Mouse (Mus musculus) G1E-ER4 (cell line): ENCODE data around the gene Rnf41. TPM values are rescaled to one million over a fixed set of nuclear protein-coding genes. Genes with fewer than 3 reads are reported as not detected.

Experiments
- GATA1 ChIP-seq: IDR thresholded peaks from one replicate; pipeline ENCODE4 v1.8.0; 2012; ENCODE audit warnings: low read length, inconsistent platforms
- polyA plus RNA-seq: library from polyadenylated mRNA; stranded (reverse); fragments of >175 nt; gene quantifications from 2 replicates; pipeline ENCODE4 v1.2.3, GENCODE M21; 2012

The Rnf41 gene
- 11.6 and 14.5 TPM in 2 replicates for polyA plus RNA-seq

DNA sequence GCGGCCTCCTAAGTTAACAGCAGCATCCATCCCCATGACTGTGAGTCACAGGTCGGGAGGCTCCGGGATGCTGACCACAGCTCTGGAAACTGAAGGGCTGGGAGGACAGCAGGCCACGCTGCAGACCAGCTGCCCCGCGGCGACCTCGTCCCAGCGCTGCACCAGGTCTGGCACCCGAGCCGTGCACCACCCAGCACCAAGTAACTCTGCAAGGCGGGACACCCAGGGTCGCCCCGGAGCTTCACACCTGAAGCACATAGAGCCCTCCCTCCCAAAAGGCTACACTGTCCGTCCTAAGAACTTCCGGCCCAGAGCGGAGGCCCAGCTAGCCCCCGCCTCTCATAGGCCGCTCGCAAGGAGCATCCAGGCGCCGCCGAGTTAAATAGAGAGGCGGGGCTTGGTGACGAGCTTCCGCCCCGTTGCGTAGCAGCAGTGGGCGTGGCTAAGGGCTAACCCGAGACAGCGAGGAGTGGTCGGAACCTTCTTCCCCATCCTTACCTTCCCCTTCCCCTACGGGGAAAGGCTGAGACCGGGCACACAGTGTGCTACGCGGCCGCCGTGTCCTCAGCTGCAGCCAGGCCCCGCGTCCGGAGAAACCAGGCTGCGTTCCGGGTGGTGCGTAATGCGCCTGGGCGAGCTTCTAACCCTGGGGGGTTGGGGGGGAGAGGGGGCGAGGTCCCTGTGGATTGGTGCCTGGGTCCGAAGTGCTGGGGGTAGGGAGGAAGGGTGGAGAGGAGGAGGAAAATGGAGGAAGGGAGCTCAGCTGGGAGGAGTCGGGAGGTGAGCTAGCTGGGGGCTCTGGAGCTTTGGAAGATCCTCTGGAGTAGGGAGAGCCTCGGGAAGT is at the start of gene Rnf41, which contains the start of gene Nabp2:
Gene Rnf41, plus strand, starts transcription at position 447 of the 844 bp plus-strand sequence.
Gene Nabp2, minus strand, starts transcription at position 282 of the 844 bp plus-strand sequence.
- no peak for TF ChIP-seq GATA1

DNA sequence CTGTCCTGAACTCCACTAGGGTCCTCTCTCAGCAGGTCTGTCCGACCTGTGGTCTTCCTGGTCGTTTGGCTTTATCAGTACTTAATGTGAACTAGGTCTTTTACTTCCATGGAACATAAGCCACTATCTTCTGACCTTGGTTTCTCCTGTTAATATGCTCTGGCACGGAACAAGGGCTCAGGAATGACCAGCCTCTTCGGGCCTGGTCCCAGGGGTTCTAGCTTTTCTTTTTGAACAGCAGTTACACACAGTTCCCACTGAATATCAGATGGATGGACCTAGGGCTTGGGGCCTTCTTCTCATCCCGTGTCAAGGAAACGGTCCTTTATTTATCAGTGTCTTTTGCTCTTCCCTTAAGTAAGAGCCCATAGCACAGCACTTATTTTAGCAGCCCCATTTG is 49.6 kb upstream of the Rnf41 start:
- no peak for TF ChIP-seq GATA1

GRCm38 (mm10) chr10:128362568-128362967 is 48.9 kb upstream of the Rnf41 start:
- TF ChIP-seq GATA1, result no peak

DNA sequence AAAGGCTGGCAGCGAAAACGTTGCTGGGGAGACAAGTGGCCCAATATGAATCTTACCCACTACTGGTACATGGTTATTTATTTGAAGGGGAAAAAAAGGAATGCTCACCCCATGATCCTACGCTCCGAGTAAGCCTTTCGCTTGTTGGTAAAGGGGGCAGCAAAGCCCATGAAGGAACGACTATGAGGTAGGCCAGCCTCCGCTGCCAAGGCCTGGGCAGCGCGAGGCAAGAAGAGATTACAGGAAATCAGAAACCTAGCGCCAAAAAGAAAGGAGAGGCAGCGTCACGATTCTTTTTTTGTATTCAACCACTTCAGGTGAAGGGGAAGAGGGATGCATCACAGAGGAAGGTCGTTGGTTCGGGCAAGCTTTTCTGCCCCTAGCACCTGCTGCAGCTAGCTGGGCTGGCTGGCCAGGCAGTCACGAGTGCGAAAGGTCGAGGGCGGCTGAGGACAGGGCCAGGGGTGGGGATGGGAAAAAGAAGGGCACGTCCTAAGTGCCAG is 43.5 kb upstream of the Rnf41 start:
- no peak for TF ChIP-seq GATA1

- TF ChIP-seq GATA1, result no peak
Observed at GRCm38 (mm10) chr10:128368402-128369217, 42.8 kb upstream of the Rnf41 start, which contains the start of gene Coq10a. Coq10a (minus strand) TSS chr10:128368997.

DNA sequence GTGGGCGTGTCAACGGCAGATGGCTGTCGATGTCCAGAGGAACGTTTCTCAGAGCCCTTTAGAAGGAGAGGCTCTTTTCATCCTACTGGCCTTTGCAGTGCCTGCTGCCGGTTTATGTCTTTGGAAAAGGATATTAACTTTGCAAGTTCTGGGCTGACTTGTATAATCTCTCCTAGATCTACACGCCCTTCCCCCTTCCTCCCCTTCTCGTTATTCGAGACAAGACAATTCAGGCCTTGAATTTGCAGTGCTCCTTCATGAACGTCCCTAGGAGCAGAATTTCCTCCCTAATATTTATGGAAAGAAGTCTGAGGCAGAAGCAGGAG is 42.3 kb upstream of the Rnf41 start:
- TF ChIP-seq GATA1, result no peak

DNA sequence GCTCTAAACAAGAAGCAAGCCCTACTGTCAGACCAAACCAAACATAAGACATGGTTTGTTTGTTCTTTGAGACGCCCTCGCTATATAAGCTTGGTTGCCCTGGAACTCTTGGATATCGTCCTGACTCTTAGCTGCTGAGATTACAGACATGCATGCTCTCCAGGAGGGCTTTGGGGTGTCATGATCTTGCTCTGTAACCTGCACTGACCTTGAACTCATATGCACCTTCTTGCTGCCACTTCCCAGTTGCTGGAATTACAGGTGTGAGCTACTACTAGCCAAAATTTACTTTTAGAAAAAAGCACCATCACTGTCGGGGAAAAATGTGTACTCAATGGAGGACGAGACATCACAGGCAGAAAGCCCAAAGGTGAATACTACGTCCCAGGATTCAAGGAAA is 41.9 kb upstream of the Rnf41 start:
- TF ChIP-seq GATA1, result no peak

GRCm38 (mm10) chr10:128370021-128370420 is 41.4 kb upstream of the Rnf41 start:
- TF ChIP-seq GATA1, result no peak

DNA sequence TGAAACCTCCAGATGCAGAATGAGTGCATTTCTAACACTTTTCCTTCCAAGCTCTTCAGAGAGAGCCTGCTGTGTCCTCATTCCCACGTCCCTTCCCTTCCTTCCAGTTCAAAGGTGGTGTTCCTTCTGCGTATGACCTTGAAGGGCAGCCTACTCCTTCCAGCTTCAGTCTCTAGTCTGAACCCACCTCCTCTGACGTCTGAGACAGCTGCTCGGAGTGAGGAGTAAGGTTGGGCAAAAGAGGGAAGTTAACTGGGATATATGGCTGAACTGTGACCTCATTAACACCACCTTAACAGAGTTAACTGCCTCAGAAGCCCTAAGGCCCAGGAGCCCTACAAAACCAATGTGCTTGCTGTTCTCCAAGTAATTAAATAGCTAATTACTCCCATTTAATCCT is 40.9 kb upstream of the Rnf41 start:
- TF ChIP-seq GATA1, result no peak

GRCm38 (mm10) chr10:128372142-128372541 is 39.3 kb upstream of the Rnf41 start:
- no peak for TF ChIP-seq GATA1

GRCm38 (mm10) chr10:128372989-128373748 is 38.3 kb upstream of the Rnf41 start:
- TF ChIP-seq GATA1, result no peak

DNA sequence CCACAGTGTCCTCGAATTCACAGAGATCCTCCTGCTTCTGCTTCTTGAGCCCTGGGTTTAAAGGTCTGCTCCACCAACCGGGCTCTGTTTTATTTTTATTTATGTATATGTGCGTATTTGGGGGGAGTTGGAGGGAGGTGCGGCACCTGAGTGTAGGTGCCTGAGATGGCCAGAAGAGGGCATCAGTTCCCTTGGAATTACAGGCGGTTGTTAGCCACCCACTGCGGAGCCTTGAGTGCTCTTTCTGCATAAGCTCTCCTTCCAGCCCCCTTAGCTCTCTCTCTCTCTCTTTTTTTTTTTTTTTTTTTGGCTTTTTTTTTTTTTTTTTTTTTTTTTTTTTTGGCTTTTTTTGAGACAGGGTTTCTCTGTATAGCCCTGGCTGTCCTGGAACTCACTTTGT is 37.1 kb upstream of the Rnf41 start:
- no peak for TF ChIP-seq GATA1

DNA sequence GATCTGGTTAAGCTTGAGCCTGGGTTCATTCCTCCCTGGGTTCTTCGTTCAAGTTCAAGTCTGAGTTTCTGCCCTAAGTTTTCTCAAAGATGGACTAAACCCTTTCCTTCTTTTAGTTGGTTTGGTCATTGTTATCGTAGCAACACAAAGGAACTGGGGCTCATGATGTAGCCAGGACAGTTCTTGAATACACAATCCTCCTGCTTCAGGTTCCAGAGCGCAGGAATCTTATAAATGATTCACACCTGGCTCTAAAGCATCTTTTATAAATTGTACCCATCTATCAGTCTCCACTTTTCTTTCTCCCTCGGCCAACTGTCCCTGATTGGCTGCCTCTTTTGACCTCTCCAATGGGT is 35.4 kb upstream of the Rnf41 start:
- TF ChIP-seq GATA1, result no peak

GRCm38 (mm10) chr10:128376455-128377211 is 34.8 kb upstream of the Rnf41 start, which contains the start of gene Ankrd52:
Ankrd52 (plus strand) TSS chr10:128377115.
- TF ChIP-seq GATA1, result no peak
